Mouse (Mus musculus): ENCODE measurements around the gene Padi6.

GRCm38 (mm10) chr4:140741401-140741800 is 1.0 kb downstream of the Padi6 start:
- TF ChIP-seq CTCF (IDR thresholded peaks at IDR 0.05; ENCODE audit: extremely low read depth, insufficient read depth, low read length): no peak
- TF ChIP-seq POLR2A (IDR thresholded peaks at IDR 0.05; ENCODE audit: extremely low read depth, insufficient read depth, low read length): no peak
